Mouse (Mus musculus) stomach, postnatal 0 days (tissue): ENCODE measurements around the gene Pdia6. TPM values are rescaled to one million over a fixed set of nuclear protein-coding genes. Genes with fewer than 3 reads are reported as not detected.

ENCODE experiments used
- ATAC-seq: fragments of 200-750 bp; cut with Nextera tagmentation; 2 replicates; pipeline ENCODE4 v1.8.0; 2017; ENCODE audit not compliant: low FRiP score, low TSS enrichment
- DNase-seq: peaks from one replicate; pipeline ENCODE4 v3.0.0-alpha.2; 2016; ENCODE audit warnings: low spot score
- H3K27ac ChIP-seq: fragments of 300-500 bp; sonication (generic); replicated peaks from 2 replicates; pipeline ENCODE4 v1.5.1; 2014; ENCODE audit warnings: mild to moderate bottlenecking, control low read depth
- H3K27me3 ChIP-seq: fragments of 300-500 bp; sonication (generic); 2 replicates; pipeline ENCODE4 v1.6.1; 2014; ENCODE audit warnings: low read length; ENCODE audit not compliant: control insufficient read depth, insufficient read depth
- H3K36me3 ChIP-seq: fragments of 300-500 bp; sonication (generic); 2 replicates; pipeline ENCODE4 v1.6.1; 2014; ENCODE audit warnings: low read length, mixed read lengths; ENCODE audit not compliant: control insufficient read depth, insufficient read depth
- H3K4me1 ChIP-seq: fragments of 300-500 bp; sonication (generic); replicated peaks from 2 replicates; pipeline ENCODE4 v1.6.1; 2014; ENCODE audit warnings: antibody characterized with exemption; ENCODE audit not compliant: control insufficient read depth, insufficient read depth
- H3K4me2 ChIP-seq: fragments of 300-500 bp; sonication (generic); replicated peaks from 2 replicates; pipeline ENCODE4 v1.6.1; 2014; ENCODE audit warnings: low read depth, mild to moderate bottlenecking, control low read depth, moderate library complexity
- H3K4me3 ChIP-seq: fragments of 300-500 bp; sonication (generic); 2 replicates; pipeline ENCODE4 v1.5.1; 2014; ENCODE audit warnings: low read depth, low read length, control low read depth
- H3K9ac ChIP-seq: fragments of 300-500 bp; sonication (generic); 2 replicates; pipeline ENCODE4 v1.6.1; 2014; ENCODE audit warnings: mild to moderate bottlenecking, low read length, control low read depth, mixed read lengths
- H3K9me3 ChIP-seq: fragments of 300-500 bp; sonication (generic); 2 replicates; pipeline ENCODE4 v1.6.1; 2016; ENCODE audit warnings: low read length; ENCODE audit not compliant: control insufficient read depth
- CTCF ChIP-seq: IDR thresholded peaks from 2 replicates; pipeline ENCODE4 v1.5.1; 2016; ENCODE audit warnings: antibody characterized with exemption, low read depth, mild to moderate bottlenecking, moderate library complexity
- EP300 ChIP-seq: optimal IDR thresholded peaks from 2 replicates; pipeline ENCODE3; 2016; ENCODE audit warnings: antibody characterized with exemption
- WGBS: fragments of 180-500 bp; shearing (Covaris S2); extraction: QIAGEN DNeasy Blood & Tissue Kit; methylation state at CpG from one replicate; pipeline ENCODE4 v1.1.7; 2014; 5-methylcytosine and 5-hydroxymethylcytosine counted together
- polyA plus RNA-seq: library from polyadenylated mRNA; unstranded; fragments of >200 nt; fragmentation: Nextera tagmentation; extraction: Ambion mirVana; gene quantifications from 2 replicates; pipeline ENCODE4 v1.2.1, GENCODE M21; 2015

Gene Pdia6
- polyA plus RNA-seq, result 353 and 375 TPM in 2 replicates

- peak within 1 kb of the TSS; percentile 86 for H3K9ac ChIP-seq
- H3K9me3 ChIP-seq, result no peaks in the 10 kb centered on the region
- no peaks in the 10 kb centered on the region for H3K27me3 ChIP-seq
- peak within 1 kb of the TSS; percentile 78 for H3K27ac ChIP-seq
- ATAC-seq, result peak; percentile 100
- no peak for TF ChIP-seq EP300
- no peak for TF ChIP-seq CTCF
- under 1% methylated on average over 47 of the region's 48 CpGs for WGBS
- H3K36me3 ChIP-seq, result peaks cover 7% of the 10 kb centered on the region; the same call in 1 of the 2 replicates
- peak within 1 kb of the TSS; percentile 66 for H3K4me2 ChIP-seq
- H3K4me1 ChIP-seq, result peaks cover 4% of the 10 kb centered on the region; the same call in 1 of the 2 replicates
- peak; percentile 95 for DNase-seq
- peak within 1 kb of the TSS; percentile 92 for H3K4me3 ChIP-seq
Observed at GRCm38 (mm10) chr12:17265971-17266672, at the start of gene Pdia6. TSS of gene Pdia6 (plus strand) at chr12:17266545.

- Histone ChIP-seq H3K9me3 (no peaks in the 10 kb centered on the region), H3K36me3 (no peaks in the 10 kb centered on the region), H3K4me2 (no peak overlapping the region), H3K4me1 (no peaks in the 10 kb centered on the region), H3K27ac (no peak overlapping the region), H3K9ac (no peak overlapping the region), H3K27me3 (no peaks in the 10 kb centered on the region), H3K4me3 (no peak overlapping the region)
- DNase-seq (no peak), ATAC-seq (no peak)
- WGBS, result 65% methylated on average over 8 of the region's 8 CpGs
- no peak for TF ChIP-seq EP300
- no peak for TF ChIP-seq CTCF
Observed at GRCm38 (mm10) chr12:17218390-17218789, 48.0 kb upstream of the Pdia6 start.

- Histone ChIP-seq H3K4me2 (no peak overlapping the region), H3K27ac (no peak overlapping the region), H3K9ac (no peak overlapping the region), H3K36me3 (no peaks in the 10 kb centered on the region), H3K4me1 (no peaks in the 10 kb centered on the region), H3K9me3 (no peaks in the 10 kb centered on the region), H3K27me3 (no peaks in the 10 kb centered on the region), H3K4me3 (no peak overlapping the region)
- DNase-seq (no peak), ATAC-seq (no peak)
- WGBS, result 61% methylated on average over 4 of the region's 4 CpGs
- TF ChIP-seq CTCF (no peak), EP300 (no peak)
Observed at GRCm38 (mm10) chr12:17219107-17219506, 47.2 kb upstream of the Pdia6 start.

- H3K9me3 ChIP-seq, result no peaks in the 10 kb centered on the region
- ATAC-seq, result peak; percentile 56; the same call in 1 of the 2 replicates
- no peak overlapping the region for H3K27ac ChIP-seq
Observed at GRCm38 (mm10) chr12:17220631-17221030, 45.7 kb upstream of the Pdia6 start.

GRCm38 (mm10) chr12:17221891-17222428 is 44.4 kb upstream of the Pdia6 start:
- Histone ChIP-seq H3K36me3 (no peaks in the 10 kb centered on the region), H3K4me1 (no peaks in the 10 kb centered on the region), H3K27me3 (no peaks in the 10 kb centered on the region), H3K27ac (no peak overlapping the region), H3K9ac (no peak overlapping the region), H3K4me2 (no peak overlapping the region), H3K9me3 (no peaks in the 10 kb centered on the region), H3K4me3 (no peak overlapping the region)
- DNase-seq (peak; percentile 24), ATAC-seq (no peak)
- TF ChIP-seq CTCF, result peak; percentile 77
- TF ChIP-seq EP300, result no peak
- 42% methylated on average over 5 of the region's 5 CpGs for WGBS

More at GRCm38 (mm10) chr12:17220631-17221030, 45.7 kb upstream of the Pdia6 start:
- no peaks in the 10 kb centered on the region for H3K4me1 ChIP-seq
- no peaks in the 10 kb centered on the region for H3K36me3 ChIP-seq
- TF ChIP-seq EP300, result no peak
- no peak for TF ChIP-seq CTCF
- H3K4me2 ChIP-seq, result no peak overlapping the region
- WGBS, result 55% methylated on average over 5 of the region's 5 CpGs
- DNase-seq, result no peak
- no peak overlapping the region for H3K9ac ChIP-seq
- H3K4me3 ChIP-seq, result no peak overlapping the region
- no peaks in the 10 kb centered on the region for H3K27me3 ChIP-seq

GRCm38 (mm10) chr12:17223050-17223449 is 43.3 kb upstream of the Pdia6 start:
- TF ChIP-seq EP300 (no peak), CTCF (no peak)
- no peaks in the 10 kb centered on the region for H3K27me3 ChIP-seq
- no peak for ATAC-seq
- H3K36me3 ChIP-seq, result no peaks in the 10 kb centered on the region
- H3K4me3 ChIP-seq, result no peak overlapping the region
- H3K27ac ChIP-seq, result no peak overlapping the region
- no peaks in the 10 kb centered on the region for H3K9me3 ChIP-seq
- no peak overlapping the region for H3K9ac ChIP-seq
- DNase-seq, result no peak
- no peak overlapping the region for H3K4me2 ChIP-seq
- WGBS, result 68% methylated on average over 3 of the region's 3 CpGs
- no peaks in the 10 kb centered on the region for H3K4me1 ChIP-seq
